Mouse (Mus musculus) gonadal fat pad, adult 2 months (tissue): ENCODE measurements around the gene 0610012G03Rik. TPM values are rescaled to one million over a fixed set of nuclear protein-coding genes. Genes with fewer than 3 reads are reported as not detected.

Experiments
- DNase-seq: peaks from one replicate; pipeline ENCODE4 v3.0.0-alpha.2; 2012; ENCODE audit warnings: low read depth
- polyA plus RNA-seq: library from polyadenylated mRNA; depleted of rRNA; stranded (reverse); fragments of >200 nt; gene quantifications from 2 replicates; pipeline ENCODE4 v1.2.3, GENCODE M21; 2012

Gene 0610012G03Rik
- polyA plus RNA-seq, 1 experiment = 48.7 TPM

DNA sequence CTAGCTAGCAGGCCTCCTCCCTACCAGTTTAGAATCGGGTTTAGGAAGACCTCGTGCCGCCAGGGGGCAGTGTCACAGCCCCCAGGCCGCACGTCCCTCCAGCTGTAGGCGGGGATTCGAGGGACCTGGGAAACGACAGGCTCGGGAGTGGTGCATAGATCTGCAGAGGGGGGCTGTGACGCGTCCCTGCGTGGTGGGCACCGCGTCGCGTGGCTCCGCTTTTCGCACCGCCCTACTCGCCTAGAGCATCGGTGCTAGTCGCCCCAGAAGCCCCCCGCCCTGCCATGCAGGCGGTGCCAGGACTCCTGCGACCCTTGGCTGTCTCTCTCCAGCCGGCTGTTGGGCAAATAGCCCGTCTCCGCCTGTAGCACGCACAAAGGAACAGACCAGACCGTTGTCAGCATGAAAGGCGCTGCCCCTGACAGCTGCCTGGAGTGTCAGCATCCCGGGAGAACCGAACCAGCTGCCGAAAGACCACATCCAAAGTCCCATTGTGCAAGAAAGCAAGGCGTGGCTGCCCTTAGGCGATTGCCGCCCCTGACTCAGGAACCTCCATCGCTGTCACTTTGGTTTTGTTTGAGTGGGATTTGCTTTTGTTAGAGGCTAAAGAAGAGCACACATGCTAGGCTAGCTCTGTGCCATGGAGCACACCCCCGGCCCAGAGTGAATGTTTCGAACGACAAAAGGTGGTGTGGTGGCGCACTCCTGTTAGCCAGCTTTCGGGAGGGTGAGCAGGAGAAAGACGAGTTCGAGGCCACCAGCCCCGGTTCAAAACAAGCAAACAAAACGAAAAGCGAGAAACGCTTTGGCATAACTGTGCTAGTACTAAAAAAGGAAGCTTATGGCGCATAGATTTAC lies 15.2 kb downstream of the 0610012G03Rik start:
- no peak for DNase-seq

GRCm38 (mm10) chr16:31932255-31932654 lies 16.0 kb downstream of the 0610012G03Rik start:
- no peak for DNase-seq

- no peak for DNase-seq
Measured at GRCm38 (mm10) chr16:31931330-31931729, 17.0 kb downstream of the 0610012G03Rik start.

GRCm38 (mm10) chr16:31927412-31927811 lies 20.9 kb downstream of the 0610012G03Rik start:
- DNase-seq = no peak

DNA sequence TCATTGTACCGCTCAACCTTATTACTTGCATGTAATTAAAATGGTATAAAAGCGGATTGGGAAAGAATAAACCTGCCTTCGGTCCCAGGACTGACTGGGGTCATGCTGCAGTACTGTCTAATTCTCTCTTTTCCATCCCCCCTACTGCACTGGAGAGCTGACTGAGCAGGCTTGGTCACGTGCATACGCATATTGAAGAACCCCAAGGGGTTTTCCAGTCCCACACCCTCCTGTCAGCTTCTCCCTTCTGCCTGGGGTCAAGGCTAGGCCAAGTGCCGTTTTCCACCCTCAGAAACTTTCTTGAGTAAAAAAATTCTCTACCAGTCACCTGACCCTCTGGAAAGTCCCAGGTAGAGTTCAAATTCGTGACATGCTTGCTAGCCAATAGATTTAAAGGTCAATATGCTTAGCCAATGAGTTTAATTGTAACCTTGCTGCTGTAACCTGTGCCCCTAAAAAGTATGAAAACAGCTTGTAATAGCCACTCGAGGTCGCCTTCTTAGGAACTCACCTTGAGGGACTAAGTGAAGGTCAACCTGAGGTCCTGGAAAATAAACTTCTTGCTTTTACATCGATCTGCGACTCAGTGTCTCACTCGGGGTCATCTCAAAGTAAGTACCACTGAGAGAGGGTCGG lies 21.6 kb downstream of the 0610012G03Rik start:
- DNase-seq = no peak

GRCm38 (mm10) chr16:31926091-31926490 lies 22.2 kb downstream of the 0610012G03Rik start:
- DNase-seq = no peak

GRCm38 (mm10) chr16:31924368-31924767 lies 23.9 kb downstream of the 0610012G03Rik start:
- no peak for DNase-seq

DNA sequence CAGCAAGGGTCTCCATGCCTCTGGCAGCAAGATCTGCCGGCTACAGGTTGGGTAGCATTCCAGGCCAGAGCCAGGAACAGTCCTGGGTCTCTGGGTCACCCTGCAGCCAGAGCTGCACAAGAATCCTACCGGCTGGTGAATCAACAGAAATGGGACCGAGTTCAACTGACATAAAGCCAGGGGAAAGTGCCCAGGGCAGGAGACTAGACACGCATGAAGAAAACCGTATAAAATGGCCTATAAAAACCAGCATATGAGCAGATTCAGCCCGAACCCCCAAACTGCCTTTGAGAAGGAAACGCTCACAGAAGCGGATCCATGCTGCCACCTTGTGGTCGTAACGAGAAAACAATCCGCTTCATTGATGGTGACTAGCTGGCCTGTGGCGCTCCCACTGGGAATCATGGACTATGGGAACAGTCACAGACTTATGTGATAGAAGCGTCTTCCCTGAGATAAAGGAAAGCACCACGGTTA lies 30.0 kb downstream of the 0610012G03Rik start:
- no peak for DNase-seq

- DNase-seq = no peak
Measured at GRCm38 (mm10) chr16:31917776-31918175, 30.5 kb downstream of the 0610012G03Rik start.

GRCm38 (mm10) chr16:31910281-31910847 lies 37.9 kb downstream of the 0610012G03Rik start:
- no peak for DNase-seq

DNA sequence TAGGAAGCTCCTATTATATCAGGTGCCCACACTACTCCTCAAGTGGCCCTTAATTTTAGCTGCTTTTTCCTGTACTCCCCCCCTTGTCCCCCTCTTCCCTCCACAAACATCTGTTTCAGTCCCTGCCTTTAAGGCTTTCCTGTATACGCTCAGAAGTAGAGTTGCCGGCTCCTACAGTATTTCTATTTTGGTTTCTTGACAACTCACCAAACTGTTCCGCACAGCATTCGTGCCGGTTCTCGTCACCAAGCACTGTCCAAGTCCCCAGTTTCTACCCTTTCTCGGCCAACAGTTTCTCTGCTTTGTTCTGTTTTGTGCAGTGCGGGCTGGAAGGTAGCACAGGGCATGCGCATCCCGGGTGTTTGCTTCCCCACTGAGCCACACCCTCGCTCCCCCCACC lies 39.3 kb downstream of the 0610012G03Rik start:
- no peak for DNase-seq

DNA sequence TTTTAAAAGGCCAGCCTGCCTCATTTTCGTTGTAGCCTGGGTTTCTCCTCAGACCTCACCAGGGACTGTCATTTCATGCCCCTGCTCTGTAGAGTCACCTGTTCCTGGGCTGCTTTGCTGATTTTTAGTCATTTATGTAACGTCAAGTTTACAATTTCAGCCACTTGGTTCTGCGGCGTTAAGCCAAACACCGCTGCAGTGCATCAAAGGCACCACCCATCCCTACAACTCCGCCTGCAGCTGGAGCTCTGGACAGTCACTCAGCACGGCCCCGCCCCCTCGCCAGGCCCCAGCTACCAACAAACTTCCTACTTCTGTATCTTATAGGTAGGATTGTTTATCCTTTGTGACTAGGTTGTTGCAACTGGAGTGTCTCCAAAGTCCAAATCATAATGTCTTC lies 41.4 kb downstream of the 0610012G03Rik start:
- DNase-seq = no peak

DNA sequence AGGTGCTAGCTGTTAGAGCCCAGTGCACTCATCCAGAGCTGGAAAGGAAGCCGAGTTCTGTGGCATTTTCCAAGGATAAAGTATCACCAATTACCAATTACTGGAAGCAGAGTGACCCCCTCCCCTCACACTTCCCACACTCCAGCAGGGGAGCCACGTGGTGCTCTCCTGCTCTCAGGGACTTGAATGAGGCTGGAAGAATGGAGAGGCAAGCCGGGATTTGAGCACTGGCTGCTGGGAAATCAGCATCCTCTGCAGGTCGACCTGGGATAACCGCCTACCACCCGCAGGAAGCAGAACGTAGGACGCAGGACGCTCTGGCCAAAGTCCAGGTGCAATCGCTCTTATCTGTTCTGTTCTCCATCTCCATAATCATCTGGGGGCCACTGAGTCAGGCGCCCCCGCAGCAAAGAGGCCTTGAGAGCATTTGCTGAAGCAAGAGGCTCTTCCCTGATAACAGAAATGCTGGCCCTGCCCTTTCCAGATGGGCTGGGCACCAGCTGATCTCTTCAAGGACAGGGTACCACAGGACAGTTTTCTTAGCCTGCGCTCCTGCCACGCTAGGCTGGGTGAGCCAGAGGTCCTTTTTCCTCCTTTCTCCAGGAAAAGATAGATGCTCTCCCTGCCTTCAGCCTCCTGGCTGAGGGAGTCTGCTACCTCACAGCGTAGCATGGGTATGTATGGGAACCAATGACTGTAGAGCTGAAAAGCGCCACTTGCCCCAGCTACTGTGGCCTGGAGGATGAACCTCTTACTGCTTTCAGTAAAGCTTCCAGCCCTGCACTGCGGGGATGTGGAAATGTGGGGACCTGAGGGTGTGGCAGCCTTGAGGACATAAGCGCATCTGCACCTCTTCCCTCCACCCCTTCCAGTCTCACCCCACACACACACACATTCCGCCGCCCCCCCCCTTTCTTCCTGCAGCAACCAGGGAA lies 42.1 kb downstream of the 0610012G03Rik start:
- DNase-seq = no peak

GRCm38 (mm10) chr16:31905331-31905730 lies 43.0 kb downstream of the 0610012G03Rik start:
- no peak for DNase-seq

DNA sequence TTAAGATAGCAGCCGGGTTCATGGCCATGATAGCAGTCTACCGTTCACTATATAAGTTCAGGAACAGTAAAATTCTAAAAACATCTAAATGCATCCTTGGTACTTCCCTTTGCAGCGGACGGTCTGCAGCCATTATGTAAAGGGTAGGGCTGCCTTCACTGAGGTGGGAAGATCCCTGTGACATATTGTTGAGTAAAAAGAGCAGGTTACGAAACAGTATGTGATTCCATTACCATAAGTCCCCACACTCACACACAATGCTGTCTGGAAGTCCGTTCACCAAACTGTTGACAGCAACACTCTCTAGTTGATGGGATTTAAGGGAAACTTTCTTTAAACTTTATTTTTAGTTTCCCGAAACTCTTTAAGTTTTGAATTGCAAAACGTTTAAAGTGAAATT lies 45.1 kb downstream of the 0610012G03Rik start:
- DNase-seq = no peak

- no peak for DNase-seq
Measured at GRCm38 (mm10) chr16:31901886-31902285, 46.4 kb downstream of the 0610012G03Rik start.

DNA sequence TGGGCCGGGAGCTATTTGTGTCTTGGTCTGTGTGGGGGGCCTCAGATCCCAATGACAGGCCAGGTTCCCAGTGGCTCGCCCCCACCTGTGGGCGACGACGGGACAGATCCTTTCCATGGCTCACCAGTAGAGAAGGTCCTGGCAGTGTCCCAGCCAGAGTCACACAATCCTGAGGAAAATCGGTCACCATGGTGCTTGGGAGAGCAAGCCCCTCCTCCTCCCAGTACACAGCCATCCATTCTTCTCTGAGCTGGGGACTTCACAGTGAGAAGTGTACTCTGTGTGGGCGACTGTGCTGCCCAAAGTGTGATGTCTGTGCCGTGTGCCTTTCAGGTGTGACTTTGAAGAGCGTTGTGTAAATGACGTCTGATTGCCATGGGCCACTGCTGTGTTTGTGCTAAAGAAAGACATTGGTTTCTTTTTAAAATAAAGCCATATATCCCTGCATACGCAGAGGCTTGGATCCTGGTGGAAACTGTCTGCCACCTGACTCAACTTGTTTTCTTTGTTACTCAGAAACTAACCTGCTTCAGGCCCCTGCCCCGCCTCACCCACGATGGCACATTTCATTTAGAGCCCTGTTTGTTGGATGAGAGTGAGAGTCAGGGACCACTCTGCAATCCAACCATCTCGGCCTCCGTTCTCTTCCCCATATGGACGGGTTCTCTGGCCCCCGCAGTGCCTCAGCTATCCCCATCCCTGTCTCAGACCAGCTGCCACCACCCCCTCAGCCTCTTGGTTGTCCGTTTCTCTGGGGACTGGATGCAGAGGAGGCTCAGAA lies 49.6 kb downstream of the 0610012G03Rik start:
- DNase-seq = no peak
